Mouse (Mus musculus): ENCODE results near the gene Cox4i2. TPM values are rescaled to one million over a fixed set of nuclear protein-coding genes. Genes with fewer than 3 reads are reported as not detected.

Gene Cox4i2
- polyA plus RNA-seq, 1 experiment from 2014 or later, result 27.0 TPM

Small RNAs within 50 kb of the gene (microRNA-seq; reads per million reads assigned to microRNA genes)
- not detected for gene Gm23802 (ENCODE audit: borderline number of aligned reads)

Other genes with a start within 250 kb of the Cox4i2 start
- gene Defb26, start 242.5 kb upstream of the Cox4i2 start, polyA plus RNA-seq (2014; fragmentation: Nextera tagmentation; extraction: Ambion mirVana), result not detected in 2 replicates
- gene Defb28, start 235.9 kb upstream of the Cox4i2 start, polyA plus RNA-seq (2014; fragmentation: Nextera tagmentation; extraction: Ambion mirVana), result not detected in 2 replicates
- not detected in 2 replicates for gene Defb29, start 214.1 kb upstream of the Cox4i2 start, polyA plus RNA-seq (2014; fragmentation: Nextera tagmentation; extraction: Ambion mirVana)
- not detected in 2 replicates for gene Gm17416, start 184.8 kb upstream of the Cox4i2 start, polyA plus RNA-seq (2014; fragmentation: Nextera tagmentation; extraction: Ambion mirVana)
- gene Defb21, start 181.4 kb upstream of the Cox4i2 start, polyA plus RNA-seq (2014; fragmentation: Nextera tagmentation; extraction: Ambion mirVana), result not detected in 2 replicates
- gene Defb19, start 173.9 kb upstream of the Cox4i2 start, polyA plus RNA-seq (2014; fragmentation: Nextera tagmentation; extraction: Ambion mirVana), result not detected in 2 replicates
- gene Defb45, start 154.8 kb upstream of the Cox4i2 start, polyA plus RNA-seq (2014; fragmentation: Nextera tagmentation; extraction: Ambion mirVana), result not detected in 2 replicates
- gene Defb36, start 149.8 kb upstream of the Cox4i2 start, polyA plus RNA-seq (2014; fragmentation: Nextera tagmentation; extraction: Ambion mirVana), result not detected in 2 replicates
- 2.3 and 2.7 TPM in 2 replicates for gene Defb25, start 131.1 kb upstream of the Cox4i2 start, polyA plus RNA-seq (2014; fragmentation: Nextera tagmentation; extraction: Ambion mirVana)
- gene Rem1, start 127.2 kb upstream of the Cox4i2 start, polyA plus RNA-seq (2014; fragmentation: Nextera tagmentation; extraction: Ambion mirVana), result 4.7 and 7.0 TPM in 2 replicates
- 122 and 134 TPM in 2 replicates for gene H13, start 84.7 kb upstream of the Cox4i2 start, polyA plus RNA-seq (2014; fragmentation: Nextera tagmentation; extraction: Ambion mirVana)
- 26.7 and 30.2 TPM in 2 replicates for gene Mcts2, start 67.1 kb upstream of the Cox4i2 start, polyA plus RNA-seq (2014; fragmentation: Nextera tagmentation; extraction: Ambion mirVana)
- 128 and 138 TPM in 2 replicates for gene Id1, start 17.9 kb upstream of the Cox4i2 start, polyA plus RNA-seq (2014; fragmentation: Nextera tagmentation; extraction: Ambion mirVana)
- gene Bcl2l1, start 77.6 kb downstream of the Cox4i2 start, polyA plus RNA-seq (2014; fragmentation: Nextera tagmentation; extraction: Ambion mirVana), result 77.3 and 86.7 TPM in 2 replicates
- gene Tpx2, start 93.8 kb downstream of the Cox4i2 start, polyA plus RNA-seq (2014; fragmentation: Nextera tagmentation; extraction: Ambion mirVana), result 69.3 and 87.9 TPM in 2 replicates
- 0.51 and 1.3 TPM in 2 replicates for gene Mylk2, start 157.2 kb downstream of the Cox4i2 start, polyA plus RNA-seq (2014; fragmentation: Nextera tagmentation; extraction: Ambion mirVana)
- 3.7 and 4.3 TPM in 2 replicates for gene Foxs1, start 179.0 kb downstream of the Cox4i2 start, polyA plus RNA-seq (2014; fragmentation: Nextera tagmentation; extraction: Ambion mirVana)
- 0.59 and 1.4 TPM in 2 replicates for gene Dusp15, start 197.5 kb downstream of the Cox4i2 start, polyA plus RNA-seq (2014; fragmentation: Nextera tagmentation; extraction: Ambion mirVana)
- 1.1 and 1.2 TPM in 2 replicates for gene Ttll9, start 208.3 kb downstream of the Cox4i2 start, polyA plus RNA-seq (2014; fragmentation: Nextera tagmentation; extraction: Ambion mirVana)